Mouse (Mus musculus) limb, embryonic 11.5 days (tissue): ENCODE results near the gene Tspan5. TPM values are rescaled to one million over a fixed set of nuclear protein-coding genes. Genes with fewer than 3 reads are reported as not detected.
A peak's percentile ranks its signal among the peaks of the same experiment; 100 is the strongest.

Experiments used
- ATAC-seq: fragments of 200-750 bp; cut with Nextera tagmentation; 2 replicates; pipeline ENCODE4 v1.8.0; 2017; ENCODE audit warnings: low read depth; ENCODE audit not compliant: insufficient number of reproducible peaks, low FRiP score, low TSS enrichment
- DNase-seq: peaks from one replicate; pipeline ENCODE4 v3.0.0-alpha.2; 2015; ENCODE audit warnings: low spot score
- H3K27ac ChIP-seq: fragments of 300-500 bp; sonication (generic); replicated peaks from 2 replicates; pipeline ENCODE4 v1.5.1; 2014; ENCODE audit warnings: low read depth, mild to moderate bottlenecking, low read length
- H3K27me3 ChIP-seq: fragments of 300-500 bp; sonication (generic); 2 replicates; pipeline ENCODE4 v1.6.1; 2014; ENCODE audit warnings: mild to moderate bottlenecking, low read length, mixed read lengths; ENCODE audit not compliant: control insufficient read depth, insufficient read depth
- H3K36me3 ChIP-seq: fragments of 300-500 bp; sonication (generic); 2 replicates; pipeline ENCODE4 v1.6.1; 2014; ENCODE audit warnings: mild to moderate bottlenecking, low read length, moderate library complexity, mixed read lengths; ENCODE audit not compliant: control insufficient read depth, insufficient read depth
- H3K4me1 ChIP-seq: fragments of 300-500 bp; sonication (generic); 2 replicates; pipeline ENCODE4 v1.6.1; 2014; ENCODE audit warnings: low read length, mixed read lengths; ENCODE audit not compliant: control insufficient read depth, insufficient read depth
- H3K4me2 ChIP-seq: fragments of 300-500 bp; sonication (generic); 2 replicates; pipeline ENCODE4 v1.6.1; 2014; ENCODE audit warnings: low read depth, mild to moderate bottlenecking, moderate library complexity; ENCODE audit not compliant: severe bottlenecking
- H3K4me3 ChIP-seq: fragments of 300-500 bp; sonication (generic); 2 replicates; pipeline ENCODE4 v1.5.1; 2014; ENCODE audit warnings: low read depth, low read length
- H3K9ac ChIP-seq: fragments of 300-500 bp; sonication (generic); 2 replicates; pipeline ENCODE4 v1.6.1; 2014; ENCODE audit warnings: mild to moderate bottlenecking, low read length
- H3K9me3 ChIP-seq: fragments of 300-500 bp; sonication (generic); 2 replicates; pipeline ENCODE4 v1.6.1; 2016; ENCODE audit warnings: low read length; ENCODE audit not compliant: control insufficient read depth
- WGBS: fragments of 180-500 bp; shearing (Covaris S2); extraction: QIAGEN DNeasy Blood & Tissue Kit; methylation state at CpG from one replicate; pipeline ENCODE4 v1.1.7; 2014; 5-methylcytosine and 5-hydroxymethylcytosine counted together
- polyA plus RNA-seq: library from polyadenylated mRNA; unstranded; fragments of >200 nt; fragmentation: Nextera tagmentation; extraction: Ambion mirVana; gene quantifications from 2 replicates; pipeline ENCODE4 v1.2.1, GENCODE M21; 2014

The Tspan5 gene
- polyA plus RNA-seq, 1 experiment from 2014 or later: 19.9 TPM

DNA sequence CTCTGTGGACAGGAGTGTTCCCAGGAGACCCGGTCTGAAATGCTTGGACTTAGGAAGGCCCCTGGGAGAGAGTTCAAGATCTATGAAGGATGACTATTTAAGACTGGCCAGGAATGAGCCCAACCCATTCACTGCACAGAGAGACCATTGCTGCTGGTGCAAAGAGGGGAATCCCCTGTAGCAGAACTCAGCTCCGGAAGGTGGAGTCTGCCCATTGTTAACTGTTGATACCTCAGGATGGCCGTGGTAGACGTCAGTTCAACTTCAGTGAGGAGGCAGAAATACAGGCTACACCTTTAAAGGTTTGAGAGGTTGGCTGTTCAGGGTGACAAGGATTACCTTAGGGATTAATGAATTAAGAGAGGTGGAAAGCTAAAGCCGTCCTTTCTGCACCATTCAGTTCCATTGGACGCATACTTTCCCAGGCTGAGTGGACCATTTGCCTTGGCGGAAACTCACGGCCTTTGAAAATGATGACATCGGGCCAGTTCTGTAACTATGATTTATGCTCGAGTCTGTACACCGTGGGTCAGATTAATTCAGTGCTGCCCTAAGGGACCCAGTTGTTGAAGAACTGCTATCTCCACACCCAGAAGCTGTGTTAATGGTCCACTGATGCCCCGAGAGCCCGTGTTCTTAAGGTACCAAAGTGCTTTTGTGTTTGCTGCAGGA is 71.3 kb downstream of the Tspan5 start:
- Histone ChIP-seq H3K27ac (no peak overlapping the region), H3K36me3 (no peaks in the 10 kb centered on the region), H3K9me3 (no peaks in the 10 kb centered on the region), H3K4me1 (0 out of 2 replicates have a peak, but pooled peaks cover 3% of the 10 kb centered on the region), H3K4me3 (no peak overlapping the region), H3K4me2 (no peak overlapping the region), H3K27me3 (no peaks in the 10 kb centered on the region), H3K9ac (no peak overlapping the region)
- no peak for ATAC-seq
- no peak for DNase-seq
- 87% methylated on average over 13 of the region's 13 CpGs for WGBS

- 83% methylated on average over 5 of the region's 5 CpGs for WGBS
- H3K9me3 ChIP-seq: no peaks in the 10 kb centered on the region
Measured at GRCm38 (mm10) chr3:138814457-138814856, 72.5 kb downstream of the Tspan5 start.

GRCm38 (mm10) chr3:138815127-138815837 is 73.3 kb downstream of the Tspan5 start:
- no peaks in the 10 kb centered on the region for H3K36me3 ChIP-seq
- H3K9me3 ChIP-seq: no peaks in the 10 kb centered on the region
- no peak overlapping the region for H3K27ac ChIP-seq
- H3K9ac ChIP-seq: no peak overlapping the region
- no peak overlapping the region for H3K4me2 ChIP-seq
- 90% methylated on average over 7 of the region's 7 CpGs for WGBS
- no peak overlapping the region for H3K4me3 ChIP-seq
- H3K27me3 ChIP-seq: no peaks in the 10 kb centered on the region
- no peak for ATAC-seq
- no peak for DNase-seq
- H3K4me1 ChIP-seq: 0 out of 2 replicates have a peak, but pooled peaks cover 3% of the 10 kb centered on the region

More at GRCm38 (mm10) chr3:138814457-138814856, 72.5 kb downstream of the Tspan5 start:
- H3K4me1 ChIP-seq: 0 out of 2 replicates have a peak, but pooled peaks cover 3% of the 10 kb centered on the region
- DNase-seq: no peak
- H3K36me3 ChIP-seq: no peaks in the 10 kb centered on the region
- no peak overlapping the region for H3K27ac ChIP-seq
- no peak overlapping the region for H3K4me2 ChIP-seq
- no peak overlapping the region for H3K4me3 ChIP-seq
- no peaks in the 10 kb centered on the region for H3K27me3 ChIP-seq
- no peak overlapping the region for H3K9ac ChIP-seq
- no peak for ATAC-seq

DNA sequence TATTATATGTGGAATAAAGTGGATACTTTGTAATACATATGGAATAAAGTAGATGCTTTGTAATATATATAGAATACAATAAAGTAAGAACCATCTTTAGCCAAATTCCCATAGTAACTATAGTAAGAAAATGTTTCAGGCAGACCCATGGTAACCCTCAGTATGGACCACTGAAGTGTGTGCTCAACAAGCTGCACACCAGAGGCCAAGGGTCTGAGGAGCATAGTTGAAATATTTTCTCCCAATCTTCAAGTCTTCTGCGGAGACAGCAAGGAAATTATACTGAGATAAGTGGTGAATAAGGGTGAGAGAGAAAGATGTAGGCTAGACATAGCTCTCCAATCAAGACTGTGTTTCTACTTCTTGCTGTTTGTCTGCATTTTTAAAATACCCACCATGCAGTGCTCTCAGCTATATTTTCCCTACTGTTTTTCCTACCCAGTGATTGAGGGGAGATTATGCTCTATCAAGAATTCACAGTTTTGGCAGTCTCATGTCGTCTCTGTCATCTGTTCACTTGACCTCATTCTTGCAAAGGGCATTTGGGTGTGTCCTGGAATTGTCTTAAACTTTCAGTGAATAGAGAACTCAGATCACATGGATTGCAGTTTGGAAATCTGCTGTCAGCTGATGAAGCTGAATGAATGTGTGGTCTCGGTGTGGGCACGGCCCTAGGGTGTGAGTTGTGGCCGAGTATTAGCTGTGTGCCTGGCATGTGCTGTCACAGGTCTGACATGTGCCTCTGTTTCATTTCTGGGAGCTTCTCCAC is 75.1 kb downstream of the Tspan5 start:
- Histone ChIP-seq H3K36me3 (no peaks in the 10 kb centered on the region), H3K4me1 (peaks cover 7% of the 10 kb centered on the region), H3K27ac (no peak overlapping the region), H3K27me3 (no peaks in the 10 kb centered on the region), H3K4me3 (no peak overlapping the region), H3K9me3 (no peaks in the 10 kb centered on the region), H3K9ac (no peak overlapping the region), H3K4me2 (no peak overlapping the region)
- ATAC-seq (no peak), DNase-seq (no peak)
- 86% methylated on average over 5 of the region's 5 CpGs for WGBS

- Histone ChIP-seq H3K4me2 (no peak overlapping the region), H3K36me3 (no peaks in the 10 kb centered on the region), H3K27ac (no peak overlapping the region), H3K9me3 (no peaks in the 10 kb centered on the region), H3K4me1 (peaks cover 10% of the 10 kb centered on the region), H3K27me3 (no peaks in the 10 kb centered on the region), H3K4me3 (no peak overlapping the region), H3K9ac (no peak overlapping the region)
- ATAC-seq: no peak
- 74% methylated on average over 6 of the region's 6 CpGs for WGBS
- DNase-seq: no peak
Measured at GRCm38 (mm10) chr3:138819862-138820261, 77.9 kb downstream of the Tspan5 start.

DNA sequence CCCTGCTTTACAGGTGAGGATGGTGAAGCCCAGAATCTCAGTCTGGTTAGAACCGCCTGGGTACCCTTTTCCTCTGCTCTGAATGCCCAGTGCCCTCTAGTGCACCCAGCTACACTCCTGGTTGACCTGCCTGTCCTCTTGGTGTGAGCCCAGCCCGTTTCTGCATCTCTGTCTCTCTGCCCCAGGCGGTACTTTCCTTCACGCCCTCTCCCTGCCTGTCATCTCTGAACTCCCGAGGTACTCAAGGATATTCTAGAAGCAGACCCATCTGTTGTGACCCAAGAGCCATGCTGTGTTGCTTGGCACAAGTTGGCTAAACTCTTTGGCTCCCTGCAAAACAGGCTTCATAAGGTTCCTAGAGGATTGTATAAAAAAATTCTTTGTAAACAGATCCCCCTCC is 78.3 kb downstream of the Tspan5 start:
- WGBS: 69% methylated on average over 5 of the region's 5 CpGs

DNA sequence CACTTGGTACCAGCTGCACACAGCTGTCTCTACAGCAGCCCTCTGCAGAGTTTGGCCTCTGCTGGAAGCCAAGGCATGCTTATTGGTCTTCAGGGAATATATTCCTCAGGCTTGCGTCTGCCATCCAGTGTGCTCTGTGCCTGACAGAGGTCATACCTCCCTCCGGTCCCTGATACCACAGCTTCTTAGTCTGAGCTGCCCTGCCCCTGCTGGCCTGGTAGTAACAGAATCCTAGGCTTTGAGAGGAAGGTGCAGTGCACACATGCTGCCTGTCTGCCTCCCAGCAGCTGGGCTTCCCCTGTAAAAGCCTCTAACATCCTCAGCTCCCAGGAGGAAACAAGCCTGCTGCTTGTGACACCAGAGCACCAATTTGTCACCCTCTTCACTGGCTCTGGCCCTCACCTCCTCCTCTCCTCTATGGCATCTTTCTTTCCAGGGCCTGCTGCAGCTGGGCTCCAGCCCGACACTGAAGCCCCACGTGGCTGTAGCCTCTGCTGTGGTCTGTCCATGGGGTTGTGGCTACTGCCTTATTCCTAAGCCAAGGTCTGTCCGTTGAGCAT is 80.0 kb downstream of the Tspan5 start:
- no peak overlapping the region for H3K4me3 ChIP-seq
- no peak overlapping the region for H3K9ac ChIP-seq
- ATAC-seq (0 out of 2 replicates have a peak, but pooled peaks have one; percentile 44), DNase-seq (peak; percentile 37)
- peaks cover 7% of the 10 kb centered on the region for H3K4me1 ChIP-seq
- H3K27ac ChIP-seq: no peak overlapping the region
- H3K4me2 ChIP-seq: no peak overlapping the region
- 25% methylated on average over 5 of the region's 5 CpGs for WGBS
- H3K9me3 ChIP-seq: no peaks in the 10 kb centered on the region
- no peaks in the 10 kb centered on the region for H3K27me3 ChIP-seq
- no peaks in the 10 kb centered on the region for H3K36me3 ChIP-seq

More for the DNA sequence above, 78.3 kb downstream of the Tspan5 start:
- Histone ChIP-seq H3K9me3 (no peaks in the 10 kb centered on the region), H3K4me2 (no peak overlapping the region), H3K9ac (no peak overlapping the region), H3K4me3 (no peak overlapping the region), H3K27ac (no peak overlapping the region), H3K27me3 (no peaks in the 10 kb centered on the region), H3K36me3 (no peaks in the 10 kb centered on the region), H3K4me1 (peaks cover 10% of the 10 kb centered on the region)
- no peak for ATAC-seq
- no peak for DNase-seq

- ATAC-seq (no peak), DNase-seq (no peak)
- Histone ChIP-seq H3K4me2 (no peak overlapping the region), H3K4me3 (no peak overlapping the region), H3K9ac (no peak overlapping the region), H3K27me3 (no peaks in the 10 kb centered on the region), H3K36me3 (no peaks in the 10 kb centered on the region), H3K9me3 (no peaks in the 10 kb centered on the region), H3K27ac (no peak overlapping the region), H3K4me1 (peaks cover 7% of the 10 kb centered on the region)
- 76% methylated on average over 9 of the region's 9 CpGs for WGBS
Measured at GRCm38 (mm10) chr3:138823857-138824256, 81.9 kb downstream of the Tspan5 start.
